Mouse (Mus musculus): Measurements from ENCODE around the gene Isoc2a.

GRCm38 (mm10) chr7:4919971-4920370 is 43.0 kb downstream of the Isoc2a start:
- TF ChIP-seq CTCF (IDR thresholded peaks at IDR 0.05): no peak
- no peak for TF ChIP-seq EP300 (IDR thresholded peaks at IDR 0.05)

All from lung, postnatal 0 days (tissue).